Mouse (Mus musculus): ENCODE results near the gene Vrk3. TPM values are rescaled to one million over a fixed set of nuclear protein-coding genes. Genes with fewer than 3 reads are reported as not detected.
A peak's percentile ranks its signal among the peaks of the same experiment; 100 is the strongest.
"Not testable (repeated sequence)": the region's sequence is repeated elsewhere in the genome, so short reads cannot be mapped to it uniquely, and the experiment has no call there.

The Vrk3 gene
- polyA plus RNA-seq (2017; shearing (Covaris generic)), result 10 to 100 TPM; 66.6 to 71.2 (median 69.7) TPM

DNA sequence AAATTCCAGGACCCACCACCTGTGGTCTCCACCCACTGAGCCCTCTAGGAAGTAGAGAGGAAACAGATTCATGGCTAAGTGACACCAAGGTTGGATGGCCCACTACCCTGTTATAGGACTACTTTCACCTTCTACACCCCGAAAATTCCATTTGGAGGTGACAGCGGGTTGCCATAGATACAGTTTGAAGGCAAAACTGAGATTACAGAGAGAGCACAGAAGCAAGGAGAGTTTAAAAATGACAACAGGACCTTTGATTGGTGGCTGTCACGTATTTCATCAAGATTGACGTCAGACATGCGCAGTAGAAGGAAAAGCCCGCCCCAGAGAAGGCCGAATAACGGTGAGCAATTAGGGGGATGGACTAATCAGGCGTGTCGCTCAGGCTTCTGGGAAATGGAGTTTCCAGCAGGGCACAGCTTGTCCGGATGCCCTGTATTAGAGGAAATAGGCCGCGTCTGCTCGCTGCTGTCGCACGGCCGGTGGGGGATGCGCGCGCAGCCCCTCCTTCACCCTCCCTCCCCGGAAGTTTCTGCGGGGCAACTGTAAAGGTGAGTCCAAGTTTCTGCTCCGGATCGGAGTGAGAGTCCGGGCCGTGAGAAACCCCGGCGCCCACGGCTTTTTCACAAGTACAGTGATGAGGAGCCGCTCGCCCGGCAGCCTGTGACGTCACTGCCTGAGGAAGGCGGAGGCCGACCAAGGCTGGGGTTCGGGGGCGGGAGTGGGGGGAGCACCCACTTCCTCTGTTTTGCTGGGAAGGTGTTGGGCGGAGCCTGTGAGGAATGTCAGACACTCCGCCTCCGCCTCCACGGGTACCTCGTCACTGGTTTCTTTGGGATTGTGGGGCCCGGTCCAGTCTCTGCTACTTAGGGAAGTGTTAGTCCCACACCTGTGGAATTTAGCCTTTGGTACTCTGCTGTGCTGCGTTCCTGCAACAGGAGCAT lies at the start of gene Vrk3:
Gene Vrk3 (plus strand): TSS at position 313 of the 944 bp plus-strand sequence.
- peak; percentile 94 for ATAC-seq

DNA sequence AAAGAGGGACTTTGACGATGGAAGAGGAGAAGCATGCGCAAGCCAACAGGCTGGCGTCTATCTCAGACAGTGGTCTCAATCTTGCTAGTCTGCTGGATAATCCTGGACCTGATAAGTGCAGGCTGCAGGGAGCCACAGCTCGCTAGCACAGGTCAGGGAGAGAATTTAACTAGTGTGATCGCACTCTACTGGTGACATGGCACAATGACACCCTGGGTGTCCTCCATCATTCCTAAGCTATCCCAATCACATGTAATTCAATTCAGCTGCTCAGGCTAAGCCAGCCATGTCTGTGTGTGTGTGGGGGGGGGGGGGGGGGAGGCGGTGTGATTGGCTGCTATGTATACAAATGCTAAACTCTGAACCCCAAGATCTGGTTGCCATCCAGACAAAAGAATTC lies 46.3 kb upstream of the Vrk3 start:
- no peak for ATAC-seq

DNA sequence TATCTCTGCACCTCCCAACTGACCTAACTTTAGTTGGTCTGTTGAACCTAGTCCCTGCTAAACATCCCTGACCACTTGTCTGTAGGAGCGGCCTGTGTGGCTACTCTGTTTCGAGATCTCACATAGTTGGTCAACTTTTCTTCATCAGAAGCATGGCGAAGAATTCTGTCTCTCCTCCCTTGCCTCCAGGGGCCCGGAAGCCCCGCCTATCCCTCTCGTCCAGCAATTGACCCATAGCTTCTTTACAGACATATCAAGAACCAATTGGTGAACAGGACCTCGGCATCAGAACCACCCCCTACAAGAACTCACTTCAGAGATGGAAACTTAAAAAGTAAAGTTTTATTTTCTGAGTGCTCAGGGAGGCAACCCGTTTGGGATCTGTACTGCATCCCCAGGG lies 45.2 kb upstream of the Vrk3 start:
- no peak for ATAC-seq

DNA sequence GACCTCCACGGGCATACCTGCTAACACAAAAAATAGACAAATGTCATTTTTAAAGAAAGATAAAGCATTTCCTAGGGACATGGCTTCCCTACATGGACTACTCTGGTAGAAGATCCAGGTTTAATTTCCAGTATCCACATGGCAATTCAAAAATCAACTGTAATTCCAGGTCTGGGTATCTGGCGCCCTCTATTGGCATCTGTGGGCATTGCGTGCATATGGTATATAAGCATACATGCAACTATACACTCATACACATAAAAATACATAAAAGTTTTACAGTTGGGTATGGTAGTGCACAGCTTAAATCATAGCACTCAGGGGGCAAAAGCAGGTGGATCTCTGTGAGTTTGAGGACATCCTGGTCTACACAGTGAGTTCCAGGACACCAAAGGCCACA lies 43.9 kb upstream of the Vrk3 start:
- no peak for ATAC-seq

DNA sequence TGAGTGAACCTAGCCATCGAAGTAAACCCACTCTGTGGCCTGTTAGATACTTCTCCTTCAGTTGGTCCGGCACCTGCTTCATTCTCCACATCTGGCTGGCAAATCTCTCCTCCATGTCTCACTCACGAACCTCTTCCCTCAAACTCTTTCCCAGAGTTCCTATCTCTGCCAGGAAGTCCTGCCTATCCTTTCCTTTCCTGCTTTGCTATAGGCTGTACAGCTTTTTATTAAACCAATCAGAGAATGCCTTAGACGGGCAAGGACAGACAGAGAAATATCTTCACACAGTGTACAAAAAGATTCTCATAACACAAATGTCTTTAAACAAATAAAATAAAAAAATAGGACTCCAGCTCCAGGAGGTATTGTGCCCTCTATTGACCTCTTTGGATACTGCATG lies 43.1 kb upstream of the Vrk3 start:
- no peak for ATAC-seq

DNA sequence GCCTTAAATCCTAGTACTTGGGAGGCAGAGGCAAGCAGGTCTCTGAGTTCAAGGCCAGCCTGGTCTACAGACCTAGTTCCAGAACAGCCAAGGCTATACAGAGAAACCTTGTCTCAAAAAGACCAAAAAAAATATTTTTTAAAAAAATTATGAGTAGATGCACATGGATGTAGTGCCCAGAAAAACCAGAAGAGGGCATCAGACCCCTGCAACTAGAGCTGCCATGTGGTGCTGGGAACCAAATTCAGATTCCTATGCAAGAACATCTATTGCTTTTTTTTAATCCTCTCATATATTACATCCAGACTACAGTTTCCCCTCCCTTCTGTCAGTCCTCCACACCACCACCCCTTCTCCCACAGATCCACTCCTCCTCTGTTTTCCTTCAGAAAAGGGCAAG lies 41.9 kb upstream of the Vrk3 start:
- ATAC-seq, result no peak

DNA sequence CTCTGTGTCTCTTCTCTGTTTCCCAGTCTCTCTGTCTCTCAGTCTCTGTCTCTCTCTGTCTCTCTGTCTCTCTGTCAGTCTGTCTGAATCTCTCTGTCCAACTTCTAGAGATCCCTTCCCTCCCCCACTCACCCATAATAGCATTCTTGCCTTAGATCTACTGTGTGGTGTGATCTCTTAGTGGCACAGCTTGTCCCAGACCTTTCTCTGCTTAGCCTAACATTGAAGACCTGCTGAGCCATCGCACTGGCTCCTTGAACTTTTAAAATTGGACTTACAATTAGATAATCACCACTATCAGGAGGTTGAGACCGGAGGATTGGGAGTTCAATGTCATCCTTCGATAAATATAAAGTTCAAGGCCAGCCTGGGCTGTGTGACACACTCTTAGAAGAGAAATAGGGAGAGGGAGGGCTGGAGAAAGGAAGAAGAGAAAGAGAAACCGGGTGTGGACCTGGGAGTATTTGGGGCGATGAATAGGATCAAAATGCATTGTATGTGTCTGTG lies 41.0 kb upstream of the Vrk3 start:
- no peak for ATAC-seq

DNA sequence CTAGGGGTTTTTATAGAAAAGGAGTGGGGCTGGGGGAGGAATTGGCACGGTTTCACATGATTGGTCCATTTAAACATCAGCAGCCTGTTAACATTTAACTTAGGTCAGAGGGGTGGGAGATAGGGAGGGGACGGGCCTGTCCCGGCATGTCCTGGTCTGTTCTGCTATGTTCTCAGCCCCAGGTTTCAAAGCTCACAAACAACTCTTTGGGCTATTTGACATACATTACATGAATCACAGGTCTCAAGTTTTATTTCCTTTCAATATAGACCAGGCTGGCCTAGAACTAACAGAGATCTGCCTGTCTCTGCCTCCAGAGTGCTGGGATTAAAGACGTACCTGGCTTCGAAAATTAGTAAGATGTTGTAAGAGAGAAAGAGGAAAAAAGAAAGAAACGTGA lies 40.1 kb upstream of the Vrk3 start:
- not testable (repeated sequence) for ATAC-seq

DNA sequence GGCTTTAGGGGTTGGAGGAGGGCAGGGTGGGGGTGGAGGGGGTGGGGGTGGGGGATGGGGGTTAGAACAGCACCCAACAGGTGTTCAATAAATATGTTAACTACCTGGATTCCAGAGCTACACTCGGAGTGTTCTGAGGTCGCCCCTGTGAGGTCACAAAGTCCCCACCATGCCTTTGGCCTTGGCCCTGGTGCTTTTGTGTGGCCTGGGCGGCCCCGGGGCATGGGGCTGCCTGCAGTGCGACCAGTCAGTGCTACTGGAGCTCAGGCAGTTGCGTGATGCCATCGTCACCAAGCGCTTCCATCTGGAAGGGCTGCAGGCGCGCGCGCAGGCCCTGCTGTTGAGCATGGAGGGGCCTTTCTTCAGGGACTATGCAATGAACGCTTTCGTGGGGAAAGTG lies 39.6 kb upstream of the Vrk3 start, which contains the start of gene Izumo2:
Gene Izumo2 (plus strand): TSS at position 169 of the 400 bp plus-strand sequence.
- no peak for ATAC-seq

DNA sequence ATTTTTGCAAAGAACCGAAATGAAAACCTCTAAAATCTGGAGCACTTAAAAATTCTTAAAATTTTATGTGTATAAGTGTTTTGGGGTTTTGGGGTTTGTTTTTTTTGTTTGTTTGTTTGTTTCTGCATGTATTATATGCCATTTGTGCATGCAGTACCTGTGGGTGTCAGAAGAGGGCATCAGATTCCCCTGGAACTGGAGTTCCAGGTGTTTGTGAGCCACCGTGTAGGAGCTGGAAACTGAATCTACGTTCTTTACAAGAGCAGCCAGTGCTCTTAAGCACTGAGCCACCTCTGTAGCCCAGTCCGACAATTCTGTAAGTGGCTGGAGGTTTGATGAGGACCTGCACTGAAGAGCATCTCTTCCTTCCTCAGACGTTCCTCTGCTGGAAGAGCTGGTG lies 38.3 kb upstream of the Vrk3 start:
- ATAC-seq, result no peak

DNA sequence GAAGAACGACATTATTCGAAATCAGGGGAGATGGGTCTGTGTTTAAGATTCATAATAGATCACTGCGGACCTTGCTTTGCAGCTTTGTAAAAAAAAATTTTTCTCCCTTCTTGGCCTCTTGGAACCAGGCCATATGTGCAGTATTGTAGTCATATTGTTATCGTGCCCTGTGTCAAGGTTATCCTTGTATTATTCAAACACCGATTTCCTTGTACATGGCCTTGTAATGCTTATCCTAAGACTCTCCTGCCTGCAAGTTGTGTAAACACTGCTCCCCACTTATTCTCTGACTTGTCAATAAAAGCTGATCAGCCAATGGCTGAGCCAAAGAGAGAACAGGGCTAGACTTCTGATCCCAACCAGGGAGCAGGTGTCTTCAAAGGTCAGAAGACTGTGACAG lies 26.2 kb upstream of the Vrk3 start:
- ATAC-seq, result no peak

DNA sequence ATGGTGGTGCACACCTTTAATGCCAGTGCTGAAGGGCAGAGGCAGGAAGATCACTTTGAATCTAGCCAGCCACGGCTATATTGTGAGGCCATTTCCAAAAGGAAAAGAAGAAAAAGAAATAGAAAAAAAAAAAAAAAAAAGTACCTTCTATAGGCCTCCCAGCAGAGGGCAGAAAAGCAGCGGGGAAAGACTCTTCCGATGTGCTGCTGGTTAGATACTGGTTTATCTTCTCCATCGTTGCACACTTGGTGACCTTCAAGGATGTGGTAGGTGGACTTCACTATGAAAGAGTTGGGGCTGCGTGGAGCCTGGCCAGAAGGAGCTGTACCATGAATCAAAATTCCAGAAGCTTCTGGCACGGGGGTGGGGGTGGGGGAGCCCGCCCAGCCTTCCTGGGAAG lies 23.9 kb upstream of the Vrk3 start:
- no peak for ATAC-seq

DNA sequence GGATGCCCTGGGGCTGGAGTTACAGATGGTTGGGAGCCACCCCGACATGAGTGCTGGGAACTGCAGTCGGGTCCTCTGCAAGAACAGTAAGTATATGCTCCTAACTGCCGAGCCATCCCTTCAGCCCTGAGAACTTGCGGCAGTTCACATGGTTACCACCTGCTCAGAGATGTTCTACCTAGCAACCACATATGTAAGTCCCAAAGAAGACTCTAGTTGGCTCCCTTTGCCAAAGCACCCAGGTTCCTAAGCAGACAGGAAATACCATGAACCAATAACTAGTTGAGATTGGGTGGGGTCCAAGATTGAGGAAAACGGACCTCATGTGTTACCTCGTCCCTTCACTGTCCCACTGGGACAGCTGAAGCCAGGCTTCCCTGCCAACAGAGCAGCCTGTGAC lies 21.9 kb upstream of the Vrk3 start:
- ATAC-seq, result peak; percentile 85

DNA sequence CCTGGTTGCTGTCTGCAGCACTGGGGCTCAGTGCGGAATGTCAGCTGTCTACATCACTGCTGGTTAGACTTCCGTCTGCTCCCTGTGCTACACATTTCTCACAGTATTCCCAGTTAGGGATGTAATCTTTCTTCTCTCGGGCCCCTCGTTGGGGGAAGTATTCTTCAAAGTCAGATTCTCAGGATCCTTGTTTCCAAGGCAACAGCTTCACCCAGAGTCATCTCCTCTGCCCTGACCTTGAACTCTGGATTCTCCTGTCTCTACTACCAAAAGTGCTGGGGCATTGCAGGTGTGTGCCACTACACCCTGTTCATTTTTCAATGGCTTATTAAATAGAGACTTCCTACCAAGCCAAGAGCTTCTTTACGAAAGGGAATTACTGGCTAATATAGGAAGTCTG lies 21.1 kb upstream of the Vrk3 start:
- ATAC-seq, result no peak

DNA sequence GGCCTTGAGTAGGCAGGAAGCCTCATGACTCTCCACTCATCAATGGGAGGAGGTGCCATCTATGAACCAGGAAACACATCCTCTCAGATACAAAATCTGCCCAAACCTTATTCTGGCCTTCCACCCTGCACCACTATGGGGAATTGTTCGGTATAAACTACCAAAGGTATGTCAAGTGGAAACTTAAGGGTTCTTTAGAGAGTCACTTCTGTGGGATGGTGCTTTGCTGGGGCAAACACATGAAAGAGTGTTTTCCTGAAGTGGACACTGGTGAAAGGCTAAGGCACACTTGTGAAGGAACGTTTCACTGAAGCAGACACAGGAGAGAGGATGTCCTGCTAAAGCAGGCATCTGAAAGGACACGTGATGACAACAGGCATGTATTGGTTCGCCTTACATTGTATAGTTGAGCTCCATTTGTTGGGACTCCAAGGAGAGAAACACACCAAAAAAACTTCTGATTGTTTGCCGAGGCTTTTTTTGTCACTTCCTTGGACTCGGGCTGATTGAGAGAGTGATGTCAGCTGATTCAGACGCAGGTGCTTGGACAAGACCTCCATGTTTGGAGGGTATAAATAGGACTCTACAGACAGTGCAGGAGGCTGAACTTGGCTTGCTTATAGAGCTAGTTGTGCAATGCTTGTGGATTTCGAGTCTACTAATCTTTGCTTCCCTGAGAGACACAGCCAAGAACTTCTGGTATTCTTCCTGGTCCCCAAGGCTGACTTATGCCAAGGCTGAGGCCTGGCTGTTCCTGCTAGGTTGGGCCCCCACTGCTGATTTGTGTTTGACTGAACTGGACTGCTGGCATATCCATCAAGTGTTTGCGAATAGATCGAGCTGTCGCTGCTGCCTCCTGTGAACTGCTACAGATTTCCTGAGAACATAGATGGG lies 19.9 kb upstream of the Vrk3 start:
- ATAC-seq, result no peak

DNA sequence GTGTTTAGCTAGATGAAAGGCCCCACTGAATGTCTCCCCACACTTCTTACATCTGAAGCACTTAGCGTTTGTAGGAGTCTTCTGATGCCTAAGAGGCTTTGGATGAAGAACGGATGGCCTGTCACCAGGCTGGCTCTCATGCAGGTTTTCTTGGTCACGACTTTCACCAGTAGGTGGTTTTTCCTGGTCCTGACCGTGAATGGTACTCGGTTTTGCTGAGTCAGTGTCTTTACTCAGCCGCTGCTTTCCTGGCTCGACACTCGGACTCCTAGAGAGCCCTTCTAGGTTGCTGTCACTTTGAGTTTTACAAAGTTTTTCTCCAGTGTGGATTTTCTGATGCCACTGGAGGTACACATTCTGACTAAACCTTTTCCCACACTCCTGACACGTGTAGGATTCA lies 14.5 kb upstream of the Vrk3 start:
- no peak for ATAC-seq

DNA sequence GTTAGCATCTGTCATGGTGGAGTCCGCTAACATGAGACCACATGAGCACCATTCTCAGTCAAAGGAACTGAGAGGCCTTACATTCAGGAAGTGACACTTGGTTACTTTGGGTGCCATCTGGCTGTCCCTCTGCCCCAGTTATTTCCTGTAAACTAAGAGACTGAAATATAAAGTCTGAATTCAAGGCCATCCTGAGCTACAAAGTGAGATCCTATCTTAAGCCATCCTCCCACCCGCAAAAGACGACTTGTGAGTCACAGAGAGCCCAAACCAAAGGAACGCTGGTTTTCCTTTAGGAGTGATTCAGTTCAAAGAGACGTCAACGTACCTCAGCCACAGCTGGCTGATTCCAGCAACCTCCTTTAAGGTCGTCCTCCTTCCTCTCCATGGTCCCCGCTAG lies 6.9 kb upstream of the Vrk3 start:
- no peak for ATAC-seq

DNA sequence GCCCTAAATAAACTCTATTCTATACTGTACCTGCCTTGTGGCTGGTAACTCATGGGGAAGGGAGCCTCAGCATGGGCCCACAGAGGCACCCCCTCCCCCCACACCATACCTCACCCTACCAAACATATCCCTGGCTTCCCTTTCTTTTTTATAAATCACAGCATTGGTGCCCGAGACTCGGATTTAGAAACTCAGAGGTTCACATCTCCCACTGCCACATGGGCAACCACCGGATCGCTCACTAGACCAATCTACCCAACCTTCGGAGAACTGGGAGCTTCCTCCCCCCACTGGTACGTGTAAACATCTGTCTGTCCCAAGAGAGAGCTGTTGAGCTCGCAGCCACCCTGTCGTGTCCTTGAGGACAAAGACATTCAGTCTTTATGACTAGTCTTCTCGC lies 3.9 kb upstream of the Vrk3 start:
- no peak for ATAC-seq

DNA sequence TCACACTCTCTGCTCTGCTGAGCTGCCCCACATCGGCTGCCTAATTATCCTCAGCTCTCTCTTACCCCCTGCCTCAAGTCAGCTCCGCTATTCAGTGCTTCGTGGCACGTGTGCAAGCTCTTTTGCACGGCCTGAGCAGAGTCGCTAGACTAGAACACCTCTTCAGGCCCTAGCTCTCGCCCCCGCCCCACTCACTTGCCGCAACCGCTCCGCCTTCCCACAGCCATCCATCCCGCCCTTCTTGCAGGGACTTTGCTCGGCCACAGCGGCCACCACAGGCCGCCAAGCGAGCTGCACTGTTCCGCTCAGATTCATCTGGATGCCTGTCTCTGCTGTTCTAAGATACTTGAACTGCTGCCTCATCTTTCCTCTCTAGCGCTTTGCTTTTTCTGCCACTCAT lies 3.1 kb upstream of the Vrk3 start:
- peak; percentile 63 for ATAC-seq

DNA sequence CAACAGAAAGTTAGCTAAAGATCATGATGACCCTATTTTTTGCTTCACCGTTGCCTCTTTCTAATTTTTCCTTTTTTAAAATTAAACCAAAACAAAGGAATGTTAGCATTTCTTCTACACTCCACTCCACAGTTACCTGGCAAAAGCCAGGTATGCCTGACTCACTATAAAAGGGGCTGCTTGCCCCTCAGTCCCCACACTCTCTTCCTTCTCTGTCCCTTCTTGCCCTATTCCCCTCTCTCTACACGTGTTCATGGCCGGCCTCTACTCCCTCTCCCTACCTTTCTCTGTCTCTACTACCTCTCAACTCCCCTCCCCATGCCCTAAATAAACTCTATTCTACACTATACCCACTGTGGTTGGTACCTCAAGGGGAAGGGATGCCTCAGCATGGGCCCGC lies 1.1 kb upstream of the Vrk3 start:
- ATAC-seq, result no peak

DNA sequence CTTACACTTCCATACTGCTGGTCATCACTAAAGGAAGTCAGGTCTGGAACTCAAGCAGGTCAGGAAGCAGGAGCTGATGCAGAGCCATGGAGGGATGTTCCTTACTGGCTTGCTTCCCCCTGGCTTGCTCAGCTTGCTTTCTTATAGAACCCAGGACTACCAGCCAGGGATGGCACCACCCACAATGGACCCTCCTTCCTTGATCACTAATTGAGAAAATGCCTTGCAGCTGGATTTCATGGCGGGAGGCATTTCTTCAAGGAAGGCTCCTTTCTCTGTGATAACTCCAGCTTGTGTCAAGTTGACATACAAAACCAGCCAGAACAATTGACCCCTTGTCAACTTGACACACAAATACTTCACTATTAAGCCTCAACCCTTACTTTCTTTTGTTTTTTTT lies 2.7 kb downstream of the Vrk3 start, which contains the start of gene Zfp473:
Gene Zfp473 (minus strand): TSS at position 101 of the 400 bp plus-strand sequence.
- not testable (repeated sequence) for ATAC-seq

DNA sequence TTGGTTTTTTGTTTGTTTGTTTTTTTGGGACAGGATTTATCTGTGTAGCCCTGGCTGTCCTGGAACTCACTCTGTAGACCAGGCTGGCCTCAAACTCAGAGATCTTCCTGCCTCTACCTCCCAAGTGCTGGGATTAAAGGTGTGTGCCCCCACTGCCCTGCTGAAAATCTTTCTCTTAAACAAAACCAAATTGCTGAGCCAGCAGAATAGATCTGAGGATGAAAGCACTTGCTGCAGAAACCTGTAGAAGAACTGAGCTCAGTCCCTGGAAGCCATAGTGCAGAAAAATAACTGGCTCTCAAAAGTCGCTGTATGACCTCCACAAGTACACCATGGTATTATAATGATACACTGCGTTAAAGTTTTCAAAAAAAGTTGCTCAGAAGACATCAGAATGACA lies 9.0 kb downstream of the Vrk3 start:
- ATAC-seq, result no peak

DNA sequence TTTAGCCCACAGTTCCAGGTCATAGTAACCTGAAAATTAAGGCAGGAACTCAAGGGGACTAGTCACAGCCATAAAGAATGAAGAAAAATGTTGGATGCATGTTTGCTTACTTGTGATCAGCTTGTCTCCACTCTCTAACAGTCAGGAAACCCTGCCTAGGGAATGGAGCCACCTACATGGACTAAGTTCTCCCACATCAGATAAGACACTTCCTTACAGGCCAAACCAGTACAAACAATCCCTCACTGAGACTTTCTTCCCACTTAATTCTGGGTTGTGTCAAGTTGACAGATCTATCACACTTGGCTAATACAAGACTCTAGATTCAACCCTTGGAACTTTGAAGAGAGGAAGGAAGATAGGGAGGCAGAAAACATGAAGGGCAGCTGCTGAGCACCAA lies 12.2 kb downstream of the Vrk3 start:
- ATAC-seq, result no peak

Measured in inflammation-experienced regulatory T-cells, adult 6 months (primary cell).